Mouse (Mus musculus) urinary bladder, adult 2 months (tissue): ENCODE measurements around the gene Psmd4. TPM values are rescaled to one million over a fixed set of nuclear protein-coding genes. Genes with fewer than 3 reads are reported as not detected.

Experiments used
- polyA plus RNA-seq: library from polyadenylated mRNA; depleted of rRNA; stranded (reverse); fragments of >200 nt; gene quantifications from 2 replicates; pipeline ENCODE4 v1.2.3, GENCODE M21; 2012; rRNA removed

The Psmd4 gene
- polyA plus RNA-seq, 1 experiment = 195 TPM

Other genes with a start within 250 kb of the Psmd4 start
- gene Pogz, start 205.0 kb downstream of the Psmd4 start, polyA plus RNA-seq = 19.3 and 21.1 TPM in 2 replicates
- 242 and 281 TPM in 2 replicates for gene Psmb4, start 155.7 kb downstream of the Psmd4 start, polyA plus RNA-seq
- 83.1 and 85.8 TPM in 2 replicates for gene Selenbp1, start 109.6 kb downstream of the Psmd4 start, polyA plus RNA-seq
- 22.7 and 23.4 TPM in 2 replicates for gene Rfx5, start 88.5 kb downstream of the Psmd4 start, polyA plus RNA-seq
- gene Pi4kb, start 67.9 kb downstream of the Psmd4 start, polyA plus RNA-seq = 64.9 and 85.1 TPM in 2 replicates
- 14.0 and 17.6 TPM in 2 replicates for gene Zfp687, start 27.2 kb downstream of the Psmd4 start, polyA plus RNA-seq
- gene Pip5k1a, start 64.3 kb upstream of the Psmd4 start, polyA plus RNA-seq = 27.2 and 28.2 TPM in 2 replicates
- 70.9 and 76.2 TPM in 2 replicates for gene Vps72, start 68.4 kb upstream of the Psmd4 start, polyA plus RNA-seq
- 1.2 and 1.5 TPM in 2 replicates for gene Tmod4, start 81.9 kb upstream of the Psmd4 start, polyA plus RNA-seq
- gene Scnm1, start 91.4 kb upstream of the Psmd4 start, polyA plus RNA-seq = 84.2 and 90.2 TPM in 2 replicates
- gene Lysmd1, start 91.5 kb upstream of the Psmd4 start, polyA plus RNA-seq = 10.4 and 11.0 TPM in 2 replicates
- gene Tnfaip8l2, start 99.7 kb upstream of the Psmd4 start, polyA plus RNA-seq = 8.5 and 8.7 TPM in 2 replicates
- gene Sema6c, start 117.8 kb upstream of the Psmd4 start, polyA plus RNA-seq = 4.2 and 5.8 TPM in 2 replicates
- 21.4 and 21.9 TPM in 2 replicates for gene Gabpb2, start 175.3 kb upstream of the Psmd4 start, polyA plus RNA-seq
- gene Cdc42se1, start 186.1 kb upstream of the Psmd4 start, polyA plus RNA-seq = 77.2 and 92.7 TPM in 2 replicates
- gene Mllt11, start 189.6 kb upstream of the Psmd4 start, polyA plus RNA-seq = 11.0 and 15.4 TPM in 2 replicates
- gene Gm128, start 199.0 kb upstream of the Psmd4 start, polyA plus RNA-seq = 0.47 and 0.58 TPM in 2 replicates
- gene Bnipl, start 208.6 kb upstream of the Psmd4 start, polyA plus RNA-seq = 13.5 and 15.1 TPM in 2 replicates
- 69.7 and 79.9 TPM in 2 replicates for gene Mindy1, start 238.7 kb upstream of the Psmd4 start, polyA plus RNA-seq
- gene Prune1, start 239.5 kb upstream of the Psmd4 start, polyA plus RNA-seq = 19.2 and 20.3 TPM in 2 replicates